Mouse (Mus musculus) MEL (cell line): ENCODE data around the gene Ncor1.

Source experiments
- CTCF ChIP-seq, 3 experiments: IDR thresholded peaks in 2 of 3; conservative IDR thresholded peaks in 1 of 3; 2 replicates each; pipeline ENCODE4 v1.5.1; 2011 to 2012; ENCODE audit warnings: low read length in 3 of 3, low read depth in 2 of 3, mild to moderate bottlenecking in 2 of 3, improper control_type of control experiment in 1 of 3, inconsistent platforms in 1 of 3, mixed read lengths in 1 of 3, moderate library complexity in 1 of 3; ENCODE audit not compliant: control insufficient read depth in 1 of 3, insufficient read depth in 1 of 3, poor library complexity in 1 of 3, severe bottlenecking in 1 of 3
- ELF1 ChIP-seq: IDR thresholded peaks from 2 replicates; pipeline ENCODE4 v1.6.1; 2014; ENCODE audit warnings: low read depth, mild to moderate bottlenecking, inconsistent platforms, low read length, improper control_type of control experiment, moderate library complexity
- EP300 ChIP-seq, 2 experiments: IDR thresholded peaks; 2 replicates each; pipeline ENCODE4 v1.6.1; 2011; ENCODE audit warnings: improper control_type of control experiment in 2 of 2, low read length in 2 of 2, low read depth in 1 of 2, mild to moderate bottlenecking in 1 of 2
- GABPA ChIP-seq: IDR thresholded peaks from 2 replicates; pipeline ENCODE4 v1.6.1; 2012; ENCODE audit warnings: low read depth, mild to moderate bottlenecking, inconsistent platforms, low read length, improper control_type of control experiment, moderate library complexity
- MAZ ChIP-seq: IDR thresholded peaks from 2 replicates; pipeline ENCODE4 v1.6.1; 2012; ENCODE audit warnings: low read depth, mild to moderate bottlenecking, inconsistent platforms, low read length, improper control_type of control experiment
- MEF2A ChIP-seq: IDR thresholded peaks from 2 replicates; pipeline ENCODE4 v1.6.1; 2014; ENCODE audit warnings: low read depth, mild to moderate bottlenecking, inconsistent platforms, low read length, improper control_type of control experiment; ENCODE audit not compliant: poor library complexity, insufficient replicate concordance, severe bottlenecking; ENCODE audit errors: extremely low read depth
- MXI1 ChIP-seq: IDR thresholded peaks from 2 replicates; pipeline ENCODE4 v1.6.1; 2011; ENCODE audit warnings: mild to moderate bottlenecking, low read depth, low read length, improper control_type of control experiment
- POLR2A ChIP-seq, 2 experiments: IDR thresholded peaks; 2 replicates each; pipeline ENCODE4 v1.6.1; 2011 to 2012; ENCODE audit warnings: low read length in 2 of 2, mild to moderate bottlenecking in 2 of 2, control low read depth in 1 of 2, improper control_type of control experiment in 1 of 2, low read depth in 1 of 2, moderate library complexity in 1 of 2; ENCODE audit not compliant: control insufficient read depth in 1 of 2, insufficient read depth in 1 of 2, poor library complexity in 1 of 2
- RCOR1 ChIP-seq: IDR thresholded peaks from 2 replicates; pipeline ENCODE4 v1.6.1; 2012; ENCODE audit warnings: low read depth, mild to moderate bottlenecking, inconsistent platforms, low read length, improper control_type of control experiment
- USF2 ChIP-seq, 2 experiments: IDR thresholded peaks; 2 replicates each; pipeline ENCODE4 v1.6.1; 2011 to 2012; ENCODE audit warnings: improper control_type of control experiment in 2 of 2, low read length in 2 of 2, borderline replicate concordance in 1 of 2, inconsistent platforms in 1 of 2, low read depth in 1 of 2, mild to moderate bottlenecking in 1 of 2; ENCODE audit not compliant: insufficient read depth in 1 of 2

- TF ChIP-seq EP300 (IDR thresholded peaks at IDR 0.05; ENCODE audit: low read depth in 1 of 2, low read length in 2 of 2) (no peak), MXI1 (no peak), CTCF (IDR thresholded peaks at IDR 0.05 in 2 of 3, conservative IDR thresholded peaks at IDR 0.05 in 1 of 3; ENCODE audit: control insufficient read depth in 1 of 3, insufficient read depth in 1 of 3, low read depth in 2 of 3, low read length in 3 of 3, poor library complexity in 1 of 3, severe bottlenecking in 1 of 3) (no peak), GABPA (no peak), POLR2A (IDR thresholded peaks at IDR 0.05; ENCODE audit: control insufficient read depth in 1 of 2, insufficient read depth in 1 of 2, low read depth in 1 of 2, low read length in 2 of 2, poor library complexity in 1 of 2) (no peak), MEF2A (no peak), RCOR1 (no peak), MAZ (no peak), USF2 (IDR thresholded peaks at IDR 0.05; ENCODE audit: borderline replicate concordance in 1 of 2, insufficient read depth in 1 of 2, low read depth in 1 of 2, low read length in 2 of 2) (no peak), ELF1 (no peak)
Observed at GRCm38 (mm10) chr11:62285020-62285419, 173.3 kb downstream of the Ncor1 start.
